Mouse (Mus musculus) brain, embryonic 14.5 days (tissue): ENCODE results near the gene H2-M10.4. TPM values are rescaled to one million over a fixed set of nuclear protein-coding genes. Genes with fewer than 3 reads are reported as not detected.
A peak's percentile ranks its signal among the peaks of the same experiment; 100 is the strongest.
"Not testable (repeated sequence)": the region's sequence is repeated elsewhere in the genome, so short reads cannot be mapped to it uniquely, and the experiment has no call there.

Experiments used
- DNase-seq: peaks from one replicate; pipeline ENCODE4 v3.0.0-alpha.2; 2011; ENCODE audit warnings: low read depth
- CTCF ChIP-seq: fragments of 200-500 bp; IDR thresholded peaks from 2 replicates; pipeline ENCODE4 v1.5.1; 2012; ENCODE audit warnings: inconsistent platforms, mild to moderate bottlenecking, moderate library complexity, borderline replicate concordance; ENCODE audit not compliant: insufficient read depth, insufficient read length; ENCODE audit errors: extremely low read depth
- POLR2A ChIP-seq: fragments of 200-500 bp; IDR thresholded peaks from 2 replicates; pipeline ENCODE4 v1.6.1; 2012; ENCODE audit warnings: mild to moderate bottlenecking, inconsistent platforms, borderline replicate concordance; ENCODE audit not compliant: poor library complexity, insufficient read depth, insufficient read length, severe bottlenecking; ENCODE audit errors: extremely low read depth
- polyA plus RNA-seq: library from polyadenylated mRNA; depleted of rRNA; stranded (reverse); fragments of >200 nt; gene quantifications from 2 replicates; pipeline ENCODE4 v1.2.3, GENCODE M21; 2012; rRNA removed

Gene H2-M10.4
- not detected in 2 replicates for polyA plus RNA-seq

DNA sequence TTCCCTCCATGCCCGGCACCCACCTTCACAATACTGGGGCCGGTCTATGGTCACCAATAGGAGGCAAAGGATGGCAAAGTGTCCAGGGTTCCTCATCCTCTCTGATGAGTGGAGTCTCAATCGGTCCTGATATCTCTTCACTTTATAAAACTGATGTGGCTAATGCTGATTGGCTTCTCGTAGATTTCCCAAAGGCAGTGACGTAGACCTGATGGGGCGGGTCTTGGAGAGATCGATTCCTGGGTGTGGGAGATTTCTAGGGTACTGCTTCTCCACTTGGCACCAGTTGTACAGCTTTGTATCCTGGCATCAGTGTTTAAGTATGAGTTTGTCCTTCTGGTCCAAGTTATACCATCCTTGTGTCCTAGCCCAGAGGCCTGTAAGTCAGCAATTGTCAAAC lies at the start of gene H2-M10.4:
Gene H2-M10.4 (minus strand): TSS at position 101 of the 400 bp plus-strand sequence.
- no peak for DNase-seq
- TF ChIP-seq POLR2A (no peak), CTCF (no peak)

DNA sequence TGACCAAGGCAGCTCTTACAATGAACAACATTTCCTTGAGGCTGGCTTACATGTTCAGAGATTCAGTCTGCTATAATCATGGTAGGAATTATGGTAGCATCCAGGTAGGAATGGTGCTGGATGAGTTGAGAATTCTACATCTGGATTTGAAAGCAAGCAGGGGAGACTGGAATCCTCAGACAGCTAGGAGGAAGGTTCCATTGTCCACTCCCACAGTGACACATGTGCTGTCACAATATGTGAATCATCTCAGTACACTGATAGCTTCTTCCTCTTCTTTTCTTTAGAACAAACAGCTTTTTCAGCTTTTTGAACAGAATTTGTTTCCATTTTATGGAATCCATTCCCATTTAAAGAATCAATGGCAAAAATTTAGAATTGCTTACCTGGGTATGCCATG lies 41.8 kb upstream of the H2-M10.4 start:
- no peak for TF ChIP-seq POLR2A
- TF ChIP-seq CTCF: no peak
- DNase-seq: no peak

DNA sequence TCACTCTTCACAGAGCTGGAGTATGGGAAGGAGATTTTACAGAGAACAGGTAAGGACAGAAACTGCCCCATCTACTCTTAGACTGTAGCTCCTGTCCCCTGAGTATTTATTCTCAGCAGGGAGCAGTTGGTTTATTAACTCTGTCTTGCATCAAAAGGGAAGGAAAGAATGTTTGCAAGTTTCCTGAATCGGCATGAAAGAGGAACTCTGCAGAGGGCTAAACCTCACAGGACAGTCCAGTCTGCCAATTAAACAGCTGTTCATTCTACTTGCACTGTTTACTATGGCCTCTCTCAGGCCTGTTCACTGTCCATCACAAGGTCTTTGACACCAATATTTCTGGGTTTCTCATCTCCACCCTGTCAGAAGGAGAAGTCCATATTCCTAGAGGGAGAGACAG lies 38.3 kb upstream of the H2-M10.4 start:
- no peak for DNase-seq
- TF ChIP-seq POLR2A: no peak
- TF ChIP-seq CTCF: no peak

DNA sequence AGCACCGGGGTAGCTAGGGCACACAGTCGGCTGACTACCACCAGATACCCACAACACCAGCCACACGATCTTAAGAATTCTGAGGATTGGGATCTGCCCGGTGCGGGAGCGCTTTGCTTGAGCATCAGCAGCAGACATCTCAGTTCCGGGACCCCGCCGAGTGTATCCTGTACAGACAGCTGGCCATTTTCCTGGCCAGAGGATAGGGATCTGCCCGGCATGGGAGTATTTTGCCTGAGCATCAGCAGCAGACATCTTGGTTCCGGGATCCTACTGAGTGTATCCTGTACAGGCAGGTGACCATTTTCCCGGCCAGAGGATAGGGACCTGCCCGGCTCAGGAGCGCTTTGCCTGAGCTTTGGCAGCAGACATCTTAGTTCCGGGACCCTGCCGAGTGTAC lies 26.0 kb upstream of the H2-M10.4 start:
- not testable (repeated sequence) for DNase-seq

DNA sequence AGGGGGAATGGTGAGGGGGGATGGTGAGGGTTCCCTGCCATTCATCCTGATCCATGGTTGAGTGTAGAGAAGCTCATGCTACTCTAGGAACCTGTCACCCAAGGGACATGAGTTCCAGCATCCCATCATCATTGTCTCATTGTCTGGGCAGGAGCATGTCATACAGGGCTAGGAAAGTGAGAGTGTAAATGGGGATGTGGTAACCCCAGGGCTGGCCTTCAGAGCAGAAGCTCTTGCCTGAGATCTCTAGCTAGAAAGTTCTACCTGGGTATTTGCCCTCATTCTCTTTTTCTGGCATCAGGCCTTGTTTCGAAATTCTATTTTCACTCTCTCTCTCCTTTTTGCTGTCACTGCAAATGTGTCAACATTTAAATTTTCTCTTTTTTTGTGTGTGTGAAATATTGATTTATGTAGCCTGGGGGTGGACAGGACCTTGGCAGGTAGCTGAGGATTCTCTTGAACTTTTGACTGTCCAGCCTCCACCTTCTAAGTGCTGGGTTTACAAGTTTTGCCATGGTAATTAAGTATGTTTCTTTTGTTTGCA lies 24.6 kb upstream of the H2-M10.4 start:
- DNase-seq: no peak
- TF ChIP-seq CTCF: no peak
- TF ChIP-seq POLR2A: no peak

DNA sequence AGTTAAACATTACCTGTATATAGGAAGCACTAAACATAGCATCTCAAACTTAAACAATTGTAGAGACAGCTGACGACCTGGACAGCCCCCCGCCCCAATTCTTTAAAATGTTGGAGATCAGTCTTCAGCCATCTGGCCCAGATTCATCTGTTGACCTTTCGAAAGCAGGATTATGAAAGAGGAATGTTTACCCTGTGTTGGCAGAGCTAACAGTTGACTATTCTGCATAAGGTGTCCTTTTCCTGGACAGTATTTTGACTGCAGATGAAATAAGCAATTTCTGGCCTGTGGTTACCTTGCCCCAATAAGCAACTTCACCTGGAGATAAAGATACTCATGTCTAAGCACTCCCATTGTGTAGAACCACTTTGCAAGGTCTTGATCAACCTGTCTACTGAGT lies 21.7 kb upstream of the H2-M10.4 start:
- no peak for DNase-seq
- TF ChIP-seq CTCF (no peak), POLR2A (no peak)

DNA sequence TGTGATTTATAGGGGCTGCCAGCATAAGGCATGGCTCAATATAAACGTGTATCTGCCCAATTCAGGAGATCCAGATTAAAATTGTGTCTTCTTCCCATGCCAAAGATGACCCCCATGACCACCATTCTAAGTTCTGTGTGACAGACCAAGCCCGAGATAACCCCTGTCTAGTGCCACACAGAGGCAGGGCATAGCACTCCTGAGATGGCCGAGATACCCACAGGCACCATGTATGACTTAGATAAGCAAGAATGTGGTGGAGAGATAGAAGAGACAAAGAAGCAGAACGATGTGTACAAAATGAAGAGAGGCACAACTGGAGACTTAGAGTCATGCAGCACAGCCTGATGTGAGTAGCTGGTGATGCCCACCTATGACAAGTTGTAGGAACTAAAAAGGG lies 5.9 kb downstream of the H2-M10.4 start:
- no peak for TF ChIP-seq CTCF
- no peak for TF ChIP-seq POLR2A
- no peak for DNase-seq

DNA sequence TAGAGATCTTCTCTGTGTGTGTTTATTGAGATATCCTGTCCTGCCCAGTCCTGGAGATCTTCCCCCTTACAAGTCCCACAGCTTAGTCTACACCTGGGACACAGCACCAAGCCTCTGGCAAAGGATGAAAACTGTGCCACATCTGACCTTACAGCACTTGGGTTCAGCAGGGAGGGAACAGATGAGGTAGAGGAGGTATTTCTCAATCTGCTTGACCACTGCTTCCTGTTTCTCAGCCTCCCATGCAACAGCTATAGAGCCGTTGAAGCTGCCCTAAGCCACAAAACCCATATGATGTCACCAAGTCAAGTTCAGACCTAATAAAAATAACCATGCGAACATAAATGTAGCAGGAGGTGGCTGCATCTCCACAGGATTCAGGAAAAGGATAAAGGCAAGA lies 30.7 kb downstream of the H2-M10.4 start:
- TF ChIP-seq CTCF (no peak), POLR2A (no peak)

DNA sequence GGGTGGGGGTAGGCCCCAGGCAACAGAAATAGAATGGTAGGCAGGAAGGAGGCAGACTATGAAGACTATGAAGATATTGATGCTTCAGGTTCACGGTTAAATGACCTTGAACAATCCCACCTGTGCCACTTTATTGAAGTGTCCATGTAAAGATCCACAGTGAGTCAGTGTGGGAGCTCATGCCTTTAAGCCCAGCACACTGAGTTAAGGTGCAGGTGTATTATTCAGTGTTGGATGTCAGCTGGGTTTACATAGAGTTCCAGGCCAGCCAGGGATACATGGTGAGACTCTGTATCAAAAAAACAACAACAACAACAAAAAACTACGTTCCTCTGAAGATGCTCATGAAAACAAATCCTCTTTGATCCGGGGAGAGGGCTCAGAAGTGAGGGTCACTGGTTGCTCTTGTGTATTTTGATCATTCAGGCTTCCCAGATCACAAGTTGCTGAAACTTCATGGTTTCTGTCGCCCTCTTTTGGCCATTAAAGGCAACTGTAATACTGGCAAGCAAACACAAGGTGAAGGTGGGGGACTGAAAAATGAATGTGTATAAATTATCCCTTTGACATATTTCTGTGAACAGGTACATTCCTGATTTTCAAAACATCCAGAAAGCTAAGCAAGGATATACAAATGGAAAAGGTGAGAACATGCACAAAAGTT lies 43.9 kb downstream of the H2-M10.4 start:
- DNase-seq: peak; percentile 83
- TF ChIP-seq POLR2A (no peak), CTCF (peak; percentile 69; the same call in 1 of the 2 replicates)

More for the DNA sequence above, 30.7 kb downstream of the H2-M10.4 start:
- DNase-seq: no peak

DNA sequence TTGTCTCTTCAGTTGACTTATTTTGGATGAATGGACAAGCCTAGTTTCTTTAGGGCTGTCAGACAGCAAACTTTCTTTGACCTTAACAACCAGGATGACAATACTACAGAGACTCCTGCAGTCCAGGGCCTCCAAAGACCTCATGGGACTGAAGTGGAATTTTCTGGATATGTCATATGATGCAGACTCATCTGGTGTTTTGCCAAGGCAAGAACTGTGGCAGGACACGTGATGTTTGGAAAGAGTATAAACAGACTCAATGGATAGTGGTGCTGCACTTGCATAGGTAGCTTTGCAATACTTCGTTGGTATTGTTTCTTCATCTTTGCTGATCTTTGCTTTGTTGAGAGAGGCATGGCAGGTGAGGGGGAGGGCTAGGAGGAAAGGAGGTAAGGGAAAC lies 44.7 kb downstream of the H2-M10.4 start:
- no peak for TF ChIP-seq CTCF
- no peak for TF ChIP-seq POLR2A

DNA sequence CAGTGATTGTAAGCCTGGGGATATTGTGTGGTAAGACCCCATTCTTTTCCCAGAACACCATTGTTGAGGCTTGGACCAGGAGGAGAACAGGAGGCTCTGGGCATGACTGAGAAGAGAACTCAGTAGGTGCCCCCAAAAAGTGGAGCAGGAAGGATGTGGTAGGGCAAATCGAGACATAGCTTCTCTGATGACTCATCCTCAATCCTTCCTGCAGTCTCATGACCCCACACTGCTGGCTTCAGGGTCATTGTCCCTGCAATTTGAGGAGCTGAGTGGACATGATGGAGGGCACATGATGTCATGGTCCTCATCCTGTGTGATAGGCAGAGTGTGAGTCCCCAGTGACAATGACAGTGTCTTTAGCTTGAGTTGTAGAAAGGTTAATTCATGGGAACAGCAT lies 46.7 kb downstream of the H2-M10.4 start:
- no peak for DNase-seq
- TF ChIP-seq POLR2A (no peak), CTCF (no peak)

More for the DNA sequence above, 44.7 kb downstream of the H2-M10.4 start:
- DNase-seq: no peak

DNA sequence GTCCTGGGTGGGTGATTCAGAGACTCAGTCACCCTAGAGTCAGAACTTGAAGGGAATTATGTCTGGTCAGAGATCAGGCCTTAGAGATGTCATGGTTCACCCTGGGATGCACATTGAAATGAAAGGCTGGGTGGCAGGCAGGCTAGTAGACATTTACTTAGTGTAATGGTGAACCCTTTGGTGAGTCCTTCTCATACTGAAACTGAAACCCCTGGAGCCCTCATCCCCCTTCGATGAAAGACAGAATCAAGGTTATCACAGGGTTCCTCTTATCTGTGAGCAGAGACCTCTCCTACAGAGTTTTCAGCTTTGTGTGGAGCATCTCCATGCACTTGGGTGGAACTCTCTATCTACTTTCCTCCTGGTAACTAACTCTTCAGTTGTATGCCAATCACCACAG lies 47.8 kb downstream of the H2-M10.4 start:
- DNase-seq: no peak
- TF ChIP-seq POLR2A (no peak), CTCF (no peak)

Other genes starting within 250 kb of the H2-M10.4 start
- gene Rpp21, start 204.3 kb downstream of the H2-M10.4 start, polyA plus RNA-seq: 76.1 and 111 TPM in 2 replicates
- 45.9 and 47.9 TPM in 2 replicates for gene Trim39, start 190.1 kb downstream of the H2-M10.4 start, polyA plus RNA-seq
- gene H2-M10.2, start 175.8 kb downstream of the H2-M10.4 start, polyA plus RNA-seq: not detected in 2 replicates
- gene H2-M10.1, start 136.2 kb downstream of the H2-M10.4 start, polyA plus RNA-seq: not detected in 2 replicates
- gene H2-M10.3, start 93.9 kb downstream of the H2-M10.4 start, polyA plus RNA-seq: not detected in 2 replicates
- not detected in 2 replicates for gene H2-M11, start 84.7 kb upstream of the H2-M10.4 start, polyA plus RNA-seq
- gene H2-M9, start 180.3 kb upstream of the H2-M10.4 start, polyA plus RNA-seq: not detected in 2 replicates
- not detected in 2 replicates for gene H2-M1, start 209.9 kb upstream of the H2-M10.4 start, polyA plus RNA-seq